Mouse (Mus musculus) heart, adult 2 months (tissue): ENCODE results near the gene Mgmt.

Source experiments
- CTCF ChIP-seq: fragments of 200-600 bp; IDR thresholded peaks from 2 replicates; pipeline ENCODE4 v1.8.1; 2022; ENCODE audit warnings: antibody characterized with exemption, mild to moderate bottlenecking, moderate library complexity
- EP300 ChIP-seq: fragments of 200-500 bp; IDR thresholded peaks from 2 replicates; pipeline ENCODE4 v1.6.1; 2011; ENCODE audit warnings: low read depth, low read length, control low read depth; ENCODE audit not compliant: insufficient read depth
- POLR2A ChIP-seq: fragments of 200-500 bp; IDR thresholded peaks from 2 replicates; pipeline ENCODE4 v1.6.1; 2011; ENCODE audit warnings: mild to moderate bottlenecking, low read depth, low read length, control low read depth; ENCODE audit not compliant: insufficient read depth

DNA sequence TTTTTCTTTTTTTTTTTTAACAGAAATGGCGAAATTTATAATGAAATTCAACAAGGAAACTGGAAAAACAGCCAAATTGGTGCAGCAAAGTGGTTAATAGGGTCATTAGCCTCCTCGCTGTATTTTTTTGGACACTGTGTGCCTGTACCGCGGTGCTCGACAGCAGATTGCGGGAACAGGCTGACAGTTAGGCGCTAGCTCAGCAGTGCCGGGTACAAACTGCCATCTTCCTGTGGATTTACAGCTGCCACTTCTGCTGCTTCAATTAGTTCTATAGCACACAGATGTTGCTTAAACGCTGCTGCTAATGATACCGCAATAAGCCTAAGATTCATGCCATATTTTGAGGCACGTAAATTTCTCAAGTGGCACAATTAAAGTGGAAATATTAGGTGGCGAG is 252.7 kb downstream of the Mgmt start:
- TF ChIP-seq CTCF (no peak), POLR2A (no peak), EP300 (no peak)
